Mouse (Mus musculus): Measurements from ENCODE around the gene Pla2g12b. TPM values are rescaled to one million over a fixed set of nuclear protein-coding genes. Genes with fewer than 3 reads are reported as not detected.

Pla2g12b gene
- polyA plus RNA-seq, 1 experiment, result not detected

- Histone ChIP-seq H3K4me1 (ENCODE audit: control insufficient read depth, insufficient read depth, low read length) (no peaks in the 10 kb centered on the region), H3K27ac (ENCODE audit: insufficient read depth, low read length) (no peak overlapping the region), H3K4me3 (ENCODE audit: insufficient read depth, low read length) (no peak overlapping the region)
- TF ChIP-seq POLR2A (IDR thresholded peaks at IDR 0.05; ENCODE audit: low read depth, low read length), result no peak
- TF ChIP-seq CTCF (IDR thresholded peaks at IDR 0.05; ENCODE audit: borderline replicate concordance, insufficient read depth, low read length), result no peak
These were observed 5.0 kb downstream of the Pla2g12b start for GRCm38 (mm10) chr10:59408499-59408898.

- Histone ChIP-seq H3K4me3 (ENCODE audit: insufficient read depth, low read length) (no peak overlapping the region), H3K4me1 (ENCODE audit: control insufficient read depth, insufficient read depth, low read length) (no peaks in the 10 kb centered on the region), H3K27ac (ENCODE audit: insufficient read depth, low read length) (no peak overlapping the region)
- TF ChIP-seq POLR2A (IDR thresholded peaks at IDR 0.05; ENCODE audit: low read depth, low read length) (no peak), CTCF (IDR thresholded peaks at IDR 0.05; ENCODE audit: borderline replicate concordance, insufficient read depth, low read length) (no peak)
These were observed 6.8 kb downstream of the Pla2g12b start for GRCm38 (mm10) chr10:59410264-59410663.

GRCm38 (mm10) chr10:59413711-59414110 is 10.3 kb downstream of the Pla2g12b start:
- TF ChIP-seq POLR2A (IDR thresholded peaks at IDR 0.05; ENCODE audit: low read depth, low read length) (no peak), CTCF (IDR thresholded peaks at IDR 0.05; ENCODE audit: borderline replicate concordance, insufficient read depth, low read length) (no peak)
- H3K4me3 ChIP-seq (ENCODE audit: insufficient read depth, low read length), result no peak overlapping the region
- H3K27ac ChIP-seq (ENCODE audit: insufficient read depth, low read length), result no peak overlapping the region
- no peaks in the 10 kb centered on the region; the same call in 1 of the 2 replicates for H3K4me1 ChIP-seq (ENCODE audit: control insufficient read depth, insufficient read depth, low read length)

- no peak overlapping the region for H3K27ac ChIP-seq (ENCODE audit: insufficient read depth, low read length)
- no peak for TF ChIP-seq CTCF (IDR thresholded peaks at IDR 0.05; ENCODE audit: borderline replicate concordance, insufficient read depth, low read length)
- TF ChIP-seq POLR2A (IDR thresholded peaks at IDR 0.05; ENCODE audit: low read depth, low read length), result no peak
- no peaks in the 10 kb centered on the region; the same call in 1 of the 2 replicates for H3K4me1 ChIP-seq (ENCODE audit: control insufficient read depth, insufficient read depth, low read length)
- H3K4me3 ChIP-seq (ENCODE audit: insufficient read depth, low read length), result no peak overlapping the region
These were observed 13.2 kb downstream of the Pla2g12b start for GRCm38 (mm10) chr10:59416623-59417022.

GRCm38 (mm10) chr10:59419516-59419915 is 16.1 kb downstream of the Pla2g12b start:
- TF ChIP-seq POLR2A (IDR thresholded peaks at IDR 0.05; ENCODE audit: low read depth, low read length) (no peak), CTCF (IDR thresholded peaks at IDR 0.05; ENCODE audit: borderline replicate concordance, insufficient read depth, low read length) (no peak)
- Histone ChIP-seq H3K27ac (ENCODE audit: insufficient read depth, low read length) (no peak overlapping the region), H3K4me1 (ENCODE audit: control insufficient read depth, insufficient read depth, low read length) (no peaks in the 10 kb centered on the region; the same call in 1 of the 2 replicates), H3K4me3 (ENCODE audit: insufficient read depth, low read length) (no peak overlapping the region)

- Histone ChIP-seq H3K27ac (ENCODE audit: insufficient read depth, low read length) (no peak overlapping the region), H3K4me1 (ENCODE audit: control insufficient read depth, insufficient read depth, low read length) (peaks cover 2% of the 10 kb centered on the region; the same call in 1 of the 2 replicates), H3K4me3 (ENCODE audit: insufficient read depth, low read length) (no peak overlapping the region)
- TF ChIP-seq CTCF (IDR thresholded peaks at IDR 0.05; ENCODE audit: borderline replicate concordance, insufficient read depth, low read length) (no peak), POLR2A (IDR thresholded peaks at IDR 0.05; ENCODE audit: low read depth, low read length) (no peak)
These were observed 21.0 kb downstream of the Pla2g12b start for GRCm38 (mm10) chr10:59424453-59424852.

GRCm38 (mm10) chr10:59425369-59425768 is 21.9 kb downstream of the Pla2g12b start:
- H3K4me3 ChIP-seq (ENCODE audit: insufficient read depth, low read length), result no peak overlapping the region
- peaks cover 6% of the 10 kb centered on the region for H3K4me1 ChIP-seq (ENCODE audit: control insufficient read depth, insufficient read depth, low read length)
- TF ChIP-seq CTCF (IDR thresholded peaks at IDR 0.05; ENCODE audit: borderline replicate concordance, insufficient read depth, low read length), result no peak
- TF ChIP-seq POLR2A (IDR thresholded peaks at IDR 0.05; ENCODE audit: low read depth, low read length), result no peak
- H3K27ac ChIP-seq (ENCODE audit: insufficient read depth, low read length), result no peak overlapping the region

- H3K4me1 ChIP-seq (ENCODE audit: control insufficient read depth, insufficient read depth, low read length), result peaks cover 11% of the 10 kb centered on the region
- no peak for TF ChIP-seq POLR2A (IDR thresholded peaks at IDR 0.05; ENCODE audit: low read depth, low read length)
- TF ChIP-seq CTCF (IDR thresholded peaks at IDR 0.05; ENCODE audit: borderline replicate concordance, insufficient read depth, low read length), result no peak
These were observed 22.9 kb downstream of the Pla2g12b start for GRCm38 (mm10) chr10:59426371-59426770.

GRCm38 (mm10) chr10:59429448-59430135 is 26.1 kb downstream of the Pla2g12b start:
- peaks cover 15% of the 10 kb centered on the region for H3K4me1 ChIP-seq (ENCODE audit: control insufficient read depth, insufficient read depth, low read length)

More at GRCm38 (mm10) chr10:59426371-59426770, 22.9 kb downstream of the Pla2g12b start:
- no peak overlapping the region for H3K27ac ChIP-seq (ENCODE audit: insufficient read depth, low read length)
- H3K4me3 ChIP-seq (ENCODE audit: insufficient read depth, low read length), result no peak overlapping the region

GRCm38 (mm10) chr10:59430701-59431218 is 27.3 kb downstream of the Pla2g12b start:
- Histone ChIP-seq H3K4me1 (ENCODE audit: control insufficient read depth, insufficient read depth, low read length) (peaks cover 13% of the 10 kb centered on the region), H3K27ac (ENCODE audit: insufficient read depth, low read length) (peak overlapping the region; percentile 88), H3K4me3 (ENCODE audit: insufficient read depth, low read length) (no peak overlapping the region)
- TF ChIP-seq CTCF (IDR thresholded peaks at IDR 0.05; ENCODE audit: borderline replicate concordance, insufficient read depth, low read length) (no peak), POLR2A (IDR thresholded peaks at IDR 0.05; ENCODE audit: low read depth, low read length) (no peak)

More at GRCm38 (mm10) chr10:59429448-59430135, 26.1 kb downstream of the Pla2g12b start:
- no peak overlapping the region for H3K27ac ChIP-seq (ENCODE audit: insufficient read depth, low read length)
- TF ChIP-seq CTCF (IDR thresholded peaks at IDR 0.05; ENCODE audit: borderline replicate concordance, insufficient read depth, low read length), result no peak
- H3K4me3 ChIP-seq (ENCODE audit: insufficient read depth, low read length), result no peak overlapping the region

All from embryonic fibroblast, embryonic 13.5 days (primary cell).